ENCODE assay signal across 13 mouse cellular contexts in genomic region chr2:19300345-19301089, GRCm38 (mm10).
A peak's percentile ranks its signal among the peaks of the same experiment; 100 is the strongest.
DNase-seq lines count a peak whose midpoint lies in the region; ATAC-seq and TF ChIP-seq lines count a peak whose summit lies in the region.
"Had no signal": no experiment of that assay in that cellular context is flagged by ENCODE, and none has a peak within 500 bp of the region (broad histone marks: within the 10 kb centered on the region; RNA-seq: fewer than 3 reads in every experiment).

No protein-coding gene starts in this region.

- DNase-seq in frontal cortex, adult 2 months (ENCODE audit: extremely low spot score in 1 of 2, low spot score in 1 of 2) = no peak
- DNase-seq in B cell, adult 2 months = peak; percentile 38 to 44
- DNase-seq in left cerebral cortex, adult 18-20 months (ENCODE audit: low spot score in 2 of 2) = no peak
- no peak for DNase-seq in adipocyte (ENCODE audit: low spot score)
- no peak for DNase-seq in spleen, postnatal 4 days (ENCODE audit: low spot score in 2 of 2)
- DNase-seq: cerebellum, adult 2 months; gastrocnemius, postnatal 36 days; kidney, postnatal 10 days had no signal

- H3ac ChIP-seq in myocyte (ENCODE audit: control insufficient read depth, insufficient read length) = no peak overlapping the region

- no peaks in the 10 kb centered on the region for H3K27me3 ChIP-seq in myocyte (ENCODE audit: control insufficient read depth, insufficient read depth, insufficient read length)
- H3K27me3 ChIP-seq: hindbrain, embryonic 13.5 days; neural tube, embryonic 13.5 days had no signal

- H3K4me3 ChIP-seq in myocyte = no peak overlapping the region
- H3K4me3 ChIP-seq: hindbrain, embryonic 13.5 days; neural tube, embryonic 13.5 days had no signal

- ATAC-seq in frontal cortex, adult (ENCODE audit: low TSS enrichment) = peak; percentile 52; the same call in 1 of the 2 replicates
- peak; percentile 85 for ATAC-seq in common myeloid progenitor, adult 5-6 weeks (replicated peaks; ENCODE audit: low read depth, poor library complexity, severe bottlenecking)

- H3K4me2 ChIP-seq in myocyte (ENCODE audit: low read depth) = peak overlapping the region; percentile 54
- H3K4me2 ChIP-seq: hindbrain, embryonic 13.5 days; neural tube, embryonic 13.5 days had no signal

- no peaks in the 10 kb centered on the region for H3K79me2 ChIP-seq in myocyte (ENCODE audit: control insufficient read depth, insufficient read depth)

- H3K36me3 ChIP-seq in myocyte (ENCODE audit: control insufficient read depth, insufficient read depth) = no peaks in the 10 kb centered on the region
- H3K36me3 ChIP-seq: hindbrain, embryonic 13.5 days; neural tube, embryonic 13.5 days had no signal

- no peak for TF ChIP-seq POLR2A in myocyte (IDR thresholded peaks at IDR 0.05; ENCODE audit: insufficient read length, low read depth)

TF ChIP-seq in myocyte, 11 proteins besides CTCF, POLR2A, EP300 and RAD21:
- TF ChIP-seq POLR2AphosphoS2 (IDR thresholded peaks at IDR 0.05; ENCODE audit: insufficient read length, low read depth) (no peak), MYOG (IDR thresholded peaks at IDR 0.05; ENCODE audit: control insufficient read depth in 1 of 3, insufficient read depth in 1 of 3, insufficient read length in 2 of 3, low read depth in 2 of 3) (no peak), SRF (IDR thresholded peaks at IDR 0.05; ENCODE audit: control insufficient read depth, insufficient read length, low read depth) (no peak), MAX (IDR thresholded peaks at IDR 0.05; ENCODE audit: low read depth) (no peak), E2F4 (IDR thresholded peaks at IDR 0.05; ENCODE audit: insufficient read depth) (no peak)

Comparison
In these comparisons a context has a peak if more than half of its experiments do, and no peak if none do; other contexts are left out.
1. DNase-seq: peak in B cell, adult 2 months (2 of 2); none in frontal cortex, adult 2 months (0 of 2), left cerebral cortex, adult 18-20 months (0 of 2), adipocyte (single experiment) and spleen, postnatal 4 days (0 of 2).